Mouse (Mus musculus): ENCODE results near the gene Heatr3. TPM values are rescaled to one million over a fixed set of nuclear protein-coding genes. Genes with fewer than 3 reads are reported as not detected.

The Heatr3 gene
- total and polyA plus RNA-seq, 3 experiments: 46.6 to 126 (median 92.6) TPM

DNA sequence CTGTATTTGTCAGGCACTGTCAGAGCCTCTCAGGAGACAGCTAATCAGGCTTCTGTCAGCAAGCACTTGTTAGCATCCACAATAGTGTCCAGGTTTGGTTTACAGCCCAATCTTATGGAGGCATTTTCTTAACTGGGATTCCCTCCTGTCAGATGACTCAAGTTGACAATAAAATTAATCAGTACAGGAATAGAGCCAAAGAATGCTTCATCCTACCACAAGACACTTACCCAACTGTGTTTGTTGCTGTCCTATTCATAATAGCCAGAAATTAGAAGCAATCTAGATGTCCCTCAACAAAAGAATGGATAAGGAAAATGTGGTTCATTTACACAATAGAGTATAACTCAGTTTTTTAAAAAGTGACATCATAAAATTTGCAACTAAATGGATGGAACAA, 49.6 kb upstream of the Heatr3 start:
- in situ Hi-C loops (cut with MboI; ENCODE audit: low pct_ligation_motif_present, low pct_unique_long_range_greater_than_20kb, low sequenced_read_pairs): no loop called here
- H3K27ac ChIP-seq (ENCODE audit: insufficient read depth, low read depth): no peak overlapping the region

DNA sequence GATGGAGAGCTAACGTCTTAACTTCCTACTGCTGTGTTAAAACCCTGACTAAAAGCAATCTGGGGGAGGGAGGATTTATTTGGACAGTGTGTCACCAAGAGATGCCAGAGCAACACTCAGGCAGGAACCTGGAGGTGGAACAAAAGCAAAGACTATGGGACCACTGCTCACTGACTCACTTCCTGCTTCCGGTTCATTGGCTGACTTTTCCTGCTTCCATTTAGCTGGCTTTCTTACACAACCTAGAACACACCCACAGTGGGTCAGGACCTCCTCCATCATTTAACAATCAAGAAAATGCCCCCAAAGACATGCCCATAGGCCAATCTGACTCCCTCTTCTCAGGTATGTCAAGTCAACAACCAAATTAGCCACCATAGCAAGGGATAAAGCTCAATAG, 46.0 kb upstream of the Heatr3 start:
- DNase-seq (ENCODE audit: extremely low read depth): no peak
- dilution Hi-C loops (cut with MboI; ENCODE audit: extremely low pct_ligation_motif_present, extremely low pct_unique_long_range_greater_than_20kb, low sequenced_read_pairs) (no loop called here), in situ Hi-C loops (cut with MboI; ENCODE audit: low pct_ligation_motif_present, low pct_unique_long_range_greater_than_20kb, low sequenced_read_pairs) (no loop called here)
- Histone ChIP-seq H3K4me1 (ENCODE audit: control insufficient read depth in 1 of 2, insufficient read depth in 2 of 2) (no peaks in the 10 kb centered on the region), H3K27me3 (replicated peaks) (no peaks in the 10 kb centered on the region), H3K27ac (ENCODE audit: insufficient read depth, low read depth) (no peak overlapping the region), H3K4me2 (ENCODE audit: insufficient read depth, low read depth, poor library complexity, severe bottlenecking) (no peak overlapping the region), H3K79me2 (replicated peaks; ENCODE audit: control insufficient read depth, extremely low read depth, insufficient read depth, poor library complexity, severe bottlenecking) (no peaks in the 10 kb centered on the region), H3K9ac (ENCODE audit: insufficient read depth, low read depth) (no peak overlapping the region), H3K36me3 (replicated peaks in 1 of 2; ENCODE audit: control insufficient read depth in 1 of 2, insufficient read depth in 1 of 2, low read length in 1 of 2) (no peaks in the 10 kb centered on the region), H3K9me3 (replicated peaks; ENCODE audit: low read length) (no peaks in the 10 kb centered on the region), H3K4me3 (replicated peaks in 1 of 3; ENCODE audit: low read depth in 2 of 3, low read length in 2 of 3, poor library complexity in 1 of 3) (no peak overlapping the region)
- TF ChIP-seq MXI1 (IDR thresholded peaks at IDR 0.05; ENCODE audit: low read depth, low read length) (no peak), ZKSCAN1 (IDR thresholded peaks at IDR 0.05; ENCODE audit: borderline replicate concordance, low read depth, low read length) (no peak), CHD1 (IDR thresholded peaks at IDR 0.05; ENCODE audit: low read depth, low read length) (no peak), ZNF384 (IDR thresholded peaks at IDR 0.05; ENCODE audit: low read depth, low read length) (no peak), TCF12 (IDR thresholded peaks at IDR 0.05; ENCODE audit: low read depth, low read length) (no peak)

More for the DNA sequence above, 49.6 kb upstream of the Heatr3 start:
- no peak for TF ChIP-seq ELF1 (IDR thresholded peaks at IDR 0.05; ENCODE audit: low read depth, low read length)
- Histone ChIP-seq H3K4me3 (replicated peaks in 1 of 3; ENCODE audit: low read depth in 2 of 3, low read length in 2 of 3, poor library complexity in 1 of 3) (no peak overlapping the region), H3K79me2 (replicated peaks; ENCODE audit: control insufficient read depth, extremely low read depth, insufficient read depth, poor library complexity, severe bottlenecking) (no peaks in the 10 kb centered on the region), H3K9me3 (replicated peaks; ENCODE audit: low read length) (no peaks in the 10 kb centered on the region), H3K9ac (ENCODE audit: insufficient read depth, low read depth) (no peak overlapping the region), H3K4me1 (ENCODE audit: control insufficient read depth in 1 of 2, insufficient read depth in 2 of 2) (no peaks in the 10 kb centered on the region), H3K36me3 (replicated peaks in 1 of 2; ENCODE audit: control insufficient read depth in 1 of 2, insufficient read depth in 1 of 2, low read length in 1 of 2) (no peaks in the 10 kb centered on the region), H3K27me3 (replicated peaks) (no peaks in the 10 kb centered on the region), H3K4me2 (ENCODE audit: insufficient read depth, low read depth, poor library complexity, severe bottlenecking) (no peak overlapping the region)
- dilution Hi-C loops (cut with MboI; ENCODE audit: extremely low pct_ligation_motif_present, extremely low pct_unique_long_range_greater_than_20kb, low sequenced_read_pairs): no loop called here
- no peak for DNase-seq (ENCODE audit: extremely low read depth)

DNA sequence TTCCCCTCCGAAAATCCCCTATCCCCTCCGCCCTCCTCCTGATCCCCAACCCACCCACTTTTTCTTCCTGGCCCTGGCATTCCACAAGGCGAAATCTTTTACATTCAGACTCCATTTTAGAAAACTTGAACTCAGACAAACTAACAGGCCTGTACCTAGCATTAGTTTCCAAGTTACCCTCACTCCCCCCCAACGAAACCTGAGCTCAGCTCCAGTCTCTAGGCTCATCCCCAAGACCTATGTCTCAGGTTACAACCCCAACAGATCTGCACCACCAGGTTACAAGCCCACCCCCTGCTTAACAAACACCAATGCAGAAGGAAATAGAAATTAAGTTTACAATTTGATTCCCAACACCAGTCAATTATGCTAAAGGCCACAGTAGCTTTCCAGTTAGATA, 44.3 kb upstream of the Heatr3 start:
- TF ChIP-seq RAD21 (IDR thresholded peaks at IDR 0.05; ENCODE audit: low read depth, low read length) (no peak), POLR2A (IDR thresholded peaks at IDR 0.05; ENCODE audit: low read depth, low read length) (no peak), NRF1 (IDR thresholded peaks at IDR 0.05; ENCODE audit: low read depth, low read length) (no peak), MXI1 (IDR thresholded peaks at IDR 0.05; ENCODE audit: low read depth, low read length) (no peak), ZNF384 (IDR thresholded peaks at IDR 0.05; ENCODE audit: low read depth, low read length) (no peak), MEF2A (IDR thresholded peaks at IDR 0.05; ENCODE audit: borderline replicate concordance, low read depth, low read length) (no peak)
- no peak for DNase-seq (ENCODE audit: extremely low read depth)
- H3K4me3 ChIP-seq (replicated peaks in 1 of 3; ENCODE audit: low read depth in 2 of 3, low read length in 2 of 3, poor library complexity in 1 of 3): no peak overlapping the region

More for the DNA sequence above, 44.3 kb upstream of the Heatr3 start:
- H3K4me2 ChIP-seq (ENCODE audit: insufficient read depth, low read depth, poor library complexity, severe bottlenecking): no peak overlapping the region
- H3K9me3 ChIP-seq (replicated peaks; ENCODE audit: low read length): no peaks in the 10 kb centered on the region
- dilution Hi-C loops (cut with MboI; ENCODE audit: extremely low pct_ligation_motif_present, extremely low pct_unique_long_range_greater_than_20kb, low sequenced_read_pairs) (no loop called here), in situ Hi-C loops (cut with MboI; ENCODE audit: low pct_ligation_motif_present, low pct_unique_long_range_greater_than_20kb, low sequenced_read_pairs) (no loop called here)
- no peak overlapping the region for H3K9ac ChIP-seq (ENCODE audit: insufficient read depth, low read depth)
- no peaks in the 10 kb centered on the region for H3K4me1 ChIP-seq (ENCODE audit: control insufficient read depth in 1 of 2, insufficient read depth in 2 of 2)
- no peaks in the 10 kb centered on the region for H3K36me3 ChIP-seq (replicated peaks in 1 of 2; ENCODE audit: control insufficient read depth in 1 of 2, insufficient read depth in 1 of 2, low read length in 1 of 2)
- H3K79me2 ChIP-seq (replicated peaks; ENCODE audit: control insufficient read depth, extremely low read depth, insufficient read depth, poor library complexity, severe bottlenecking): no peaks in the 10 kb centered on the region
- peaks cover 2% of the 10 kb centered on the region for H3K27me3 ChIP-seq (replicated peaks)
- H3K27ac ChIP-seq (ENCODE audit: insufficient read depth, low read depth): no peak overlapping the region
